Mouse (Mus musculus): ENCODE data around the gene Rnf34. TPM values are rescaled to one million over a fixed set of nuclear protein-coding genes. Genes with fewer than 3 reads are reported as not detected.

Rnf34 gene
- total RNA-seq, 4 experiments from 2014 or later: 52.6 to 75.9 (median 58.6) TPM

DNA sequence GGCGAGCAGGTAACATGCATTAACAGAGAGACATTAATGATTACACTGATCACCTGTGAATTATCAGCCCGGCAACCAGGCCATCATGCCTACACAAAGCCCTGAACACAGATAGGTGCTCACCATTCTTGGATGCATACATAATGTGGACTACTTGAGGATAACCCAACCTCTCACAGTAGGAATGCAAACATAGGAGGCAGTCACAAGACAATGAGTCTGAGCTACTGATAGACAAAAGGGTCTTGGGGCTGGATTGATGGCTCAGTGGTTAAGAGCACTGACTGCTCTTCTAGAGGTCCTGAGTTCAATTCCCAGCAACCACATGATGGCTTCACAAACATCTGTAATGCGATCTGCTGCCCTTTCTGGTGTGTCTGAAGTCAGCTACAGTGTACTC is 22.8 kb downstream of the Rnf34 start:
- no peak for DNase-seq (ENCODE audit: low spot score in 2 of 2)

DNA sequence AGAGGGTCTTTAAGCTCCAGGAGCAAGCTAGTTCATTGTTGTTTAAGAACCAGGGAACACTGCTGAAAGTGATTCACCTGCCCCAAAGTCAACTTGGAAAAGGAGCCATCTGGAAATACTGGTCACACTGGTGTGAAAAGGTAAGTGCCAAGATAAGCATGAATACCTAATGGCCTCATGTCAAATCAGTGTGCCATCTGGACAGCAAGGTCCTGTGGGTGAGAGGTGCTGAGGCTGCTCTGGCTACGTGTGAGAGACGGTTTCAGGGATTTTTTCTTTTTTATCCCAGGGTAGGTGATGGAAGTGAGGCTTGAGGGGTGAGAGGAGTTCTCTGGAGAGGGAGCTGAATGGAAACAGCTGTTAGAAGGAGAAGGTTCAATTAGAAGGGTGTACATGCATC is 23.7 kb downstream of the Rnf34 start:
- no peak for DNase-seq (ENCODE audit: low spot score in 2 of 2)

DNA sequence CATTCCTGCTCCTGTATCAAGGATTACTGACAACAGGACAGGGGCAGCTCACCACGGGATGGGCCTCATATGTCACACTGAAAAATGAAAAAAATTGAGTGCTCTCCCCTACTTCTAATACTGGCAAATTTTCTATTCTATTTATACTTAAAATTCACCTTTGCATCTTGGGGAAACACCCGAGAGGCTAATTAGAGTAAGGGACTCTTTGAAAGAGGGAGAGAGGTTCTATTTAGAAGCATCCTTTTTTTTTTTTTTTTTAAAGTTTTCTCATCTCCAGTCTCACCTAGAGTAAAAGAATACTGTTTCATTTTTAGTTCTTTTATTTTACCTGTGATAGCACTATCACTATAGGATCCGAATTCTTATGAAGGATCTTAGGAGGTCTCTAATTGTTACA is 24.5 kb downstream of the Rnf34 start:
- DNase-seq (ENCODE audit: low spot score in 2 of 2): no peak

DNA sequence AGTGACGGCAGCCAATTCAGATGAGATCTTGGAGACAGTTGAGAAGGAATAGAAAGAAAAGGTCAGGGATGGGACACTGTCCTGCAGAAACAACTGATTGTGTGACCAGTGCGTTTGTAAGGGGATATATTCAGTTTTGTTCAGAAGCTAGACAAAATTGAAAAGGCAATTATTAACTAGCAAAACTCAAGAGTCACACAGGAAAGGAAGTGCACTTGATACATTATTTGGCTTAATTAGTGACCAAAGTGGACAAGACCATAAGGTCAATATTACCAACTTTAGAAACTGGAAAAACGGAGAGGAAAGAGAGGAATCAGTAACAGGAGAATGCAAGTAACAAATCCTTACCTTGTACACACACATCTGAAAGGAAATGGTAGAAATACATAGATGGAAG is 26.8 kb downstream of the Rnf34 start:
- no peak for DNase-seq (ENCODE audit: low spot score in 2 of 2)

DNA sequence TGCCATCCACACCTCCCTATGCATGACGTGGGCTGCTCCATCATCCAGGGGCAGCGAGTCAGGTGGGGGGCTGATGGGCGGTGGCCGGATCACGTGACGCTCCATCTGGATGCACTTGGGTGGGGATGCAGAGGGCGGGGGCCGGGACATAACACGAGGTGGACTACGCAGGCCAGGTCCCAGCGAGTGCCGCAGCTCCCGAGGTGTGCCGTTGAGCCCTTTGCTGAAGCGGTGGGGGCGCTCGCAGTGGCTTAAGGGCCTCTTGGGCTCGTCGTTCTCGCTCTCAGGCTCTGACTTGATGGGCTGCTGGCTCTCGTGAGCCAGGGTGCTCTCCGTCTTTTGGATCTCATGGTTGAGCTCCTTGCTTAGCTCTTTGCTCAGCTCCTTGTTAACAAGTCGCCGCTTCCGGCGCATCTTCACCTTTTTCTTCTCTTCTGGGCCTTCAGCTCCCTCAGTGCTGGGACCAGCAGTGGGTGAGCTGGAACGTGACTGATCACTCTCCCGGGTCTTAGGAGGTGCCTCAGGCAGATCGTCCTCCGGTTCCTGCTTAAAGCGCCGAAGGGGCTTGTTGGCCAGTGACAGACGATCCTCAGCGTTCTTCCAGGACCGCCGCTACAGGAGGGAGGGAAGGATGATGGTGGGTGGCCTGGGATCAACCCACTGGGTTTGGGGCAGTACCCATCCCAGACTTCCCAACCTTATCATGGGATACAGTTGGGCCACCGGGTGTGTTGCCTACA is 30.6 kb downstream of the Rnf34 start:
- no peak for DNase-seq (ENCODE audit: low spot score in 2 of 2)

DNA sequence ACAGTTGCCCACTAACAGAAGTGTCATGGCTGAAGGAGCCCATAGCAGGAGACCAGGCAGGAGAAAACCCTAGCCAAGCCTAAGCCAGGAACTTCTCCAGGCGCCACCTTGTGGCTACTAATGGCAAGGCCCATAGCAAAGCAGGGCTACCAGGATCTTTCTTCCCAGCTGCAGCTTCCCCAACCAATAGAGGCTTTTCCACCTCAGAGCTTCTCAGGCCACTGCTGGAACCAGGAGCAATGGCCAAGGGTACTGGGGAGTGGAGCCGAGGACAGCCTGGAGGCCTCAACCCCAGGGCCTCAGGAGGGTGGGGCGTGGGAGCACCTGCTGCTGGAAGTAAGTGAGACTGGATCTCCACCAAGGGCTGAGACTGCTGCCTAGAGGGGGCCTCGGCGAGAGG is 31.5 kb downstream of the Rnf34 start:
- DNase-seq (ENCODE audit: low spot score in 2 of 2): peak in 1 of 2 experiments; percentile 34

DNA sequence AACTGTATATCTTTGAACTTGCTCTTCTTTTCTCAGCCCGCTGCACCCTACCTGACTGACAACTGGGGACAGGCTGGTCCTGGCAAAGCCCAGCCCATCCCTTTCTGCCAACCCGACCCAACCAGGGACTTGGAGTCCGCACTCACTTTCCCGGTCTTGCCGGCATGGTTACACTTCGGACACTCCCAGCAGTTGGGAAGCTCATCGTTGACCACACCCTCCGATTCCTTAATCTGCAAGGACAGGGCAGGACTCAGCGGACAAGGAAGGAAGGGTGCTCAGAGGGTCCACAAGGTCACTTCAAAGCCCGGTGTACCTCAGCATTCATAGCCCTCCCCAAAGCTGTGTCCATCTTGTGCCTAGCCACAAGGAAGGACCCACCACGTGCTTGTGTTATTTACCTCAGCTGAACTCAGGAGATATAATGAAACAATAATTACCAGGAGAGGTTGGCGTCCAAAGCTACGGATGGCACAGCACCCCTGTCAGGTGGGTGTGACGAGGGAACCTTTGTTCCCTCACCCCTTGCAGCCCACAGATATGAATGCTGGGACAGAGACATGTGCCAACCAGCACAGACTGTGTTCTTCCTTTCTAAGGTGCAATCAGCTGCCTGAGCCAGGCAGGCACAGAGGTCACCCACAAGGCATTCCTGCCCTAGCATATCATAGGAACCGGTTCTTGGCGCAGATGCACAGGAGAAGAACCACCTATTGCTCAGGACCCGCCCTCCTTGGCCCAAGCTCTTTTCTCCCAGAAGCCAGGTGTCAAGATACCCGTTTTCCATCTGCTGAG is 32.6 kb downstream of the Rnf34 start:
- no peak for DNase-seq (ENCODE audit: low spot score in 2 of 2)

DNA sequence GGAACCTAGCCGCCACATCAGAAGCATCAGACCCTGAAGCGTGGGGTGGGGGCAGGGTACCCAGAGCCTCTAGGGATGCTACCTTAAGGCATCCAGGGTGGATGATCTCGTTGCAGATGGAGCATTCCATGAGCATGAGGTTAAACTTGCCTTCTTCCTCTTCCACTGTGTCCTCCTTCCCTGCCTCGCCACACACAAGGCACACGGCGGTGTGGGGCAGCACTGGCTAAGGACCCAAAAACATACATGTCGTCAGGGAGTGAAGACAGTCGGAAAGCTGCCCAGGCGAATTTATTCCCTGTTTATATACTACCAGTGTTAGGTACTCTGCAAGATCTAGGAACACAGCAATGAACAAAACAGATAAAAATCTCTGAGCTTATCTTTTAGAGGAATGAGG is 33.4 kb downstream of the Rnf34 start:
- no peak for DNase-seq (ENCODE audit: low spot score in 2 of 2)

DNA sequence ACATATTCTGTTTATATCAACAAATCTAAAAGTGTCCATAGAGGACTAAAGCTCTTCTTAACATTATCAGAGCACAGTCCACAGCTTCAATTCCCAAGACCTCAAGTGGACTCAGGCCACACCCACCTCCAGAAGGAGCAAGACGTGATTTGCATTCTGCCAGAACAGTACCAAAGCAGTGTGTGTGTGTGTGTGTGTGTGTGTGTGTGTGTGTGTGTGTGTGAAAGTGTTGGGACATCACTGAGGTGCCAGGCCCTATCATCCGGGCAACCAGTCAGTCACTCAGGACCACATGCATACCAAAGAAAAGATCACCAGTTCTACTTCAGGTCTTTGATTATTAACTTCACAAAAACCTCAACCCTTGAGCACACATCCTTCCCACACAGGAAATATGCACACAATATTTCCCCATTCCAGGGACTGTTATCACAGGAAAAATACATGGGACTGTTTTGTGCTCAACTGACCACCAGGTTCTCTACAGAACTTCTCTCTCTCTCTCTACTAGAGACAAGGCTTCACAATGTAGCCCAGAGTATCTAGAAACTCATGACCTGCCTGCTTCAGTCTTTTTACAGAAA is 33.9 kb downstream of the Rnf34 start:
- DNase-seq (ENCODE audit: low spot score in 2 of 2): no peak

DNA sequence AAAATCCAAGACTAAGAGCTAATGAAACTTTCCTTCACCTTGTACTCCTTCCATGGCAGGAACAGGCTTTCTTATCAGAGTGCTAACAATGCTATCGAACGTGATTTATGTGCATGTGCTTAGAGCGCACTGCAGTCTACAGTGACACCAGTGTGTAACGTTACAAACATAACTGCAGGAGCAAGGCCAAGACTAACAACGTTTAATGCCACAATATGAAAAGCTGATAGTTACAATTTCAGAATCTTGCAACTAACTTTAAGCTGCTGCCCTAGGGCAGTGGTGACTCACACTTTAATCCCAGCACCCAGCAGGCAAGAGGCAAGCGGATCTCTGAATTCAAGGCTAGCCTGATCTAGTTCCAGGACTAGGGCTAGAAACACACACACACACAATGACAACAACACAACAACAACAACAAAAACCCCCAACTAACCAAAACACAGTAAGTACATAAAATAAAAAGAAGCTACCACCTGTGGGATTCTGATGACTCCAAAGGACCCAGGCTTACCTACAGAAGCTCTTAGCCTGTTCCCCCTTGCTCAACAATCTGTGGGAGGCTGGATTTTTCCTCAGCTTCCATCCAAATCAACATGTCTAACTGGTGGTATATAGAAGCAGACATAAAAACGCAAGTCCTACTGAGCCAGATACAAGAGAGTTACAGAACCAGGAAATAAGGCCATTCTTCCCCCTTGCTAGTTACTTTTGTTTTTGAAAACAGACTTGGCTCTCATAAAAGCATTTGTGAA is 34.9 kb downstream of the Rnf34 start:
- DNase-seq (ENCODE audit: low spot score in 2 of 2): no peak

DNA sequence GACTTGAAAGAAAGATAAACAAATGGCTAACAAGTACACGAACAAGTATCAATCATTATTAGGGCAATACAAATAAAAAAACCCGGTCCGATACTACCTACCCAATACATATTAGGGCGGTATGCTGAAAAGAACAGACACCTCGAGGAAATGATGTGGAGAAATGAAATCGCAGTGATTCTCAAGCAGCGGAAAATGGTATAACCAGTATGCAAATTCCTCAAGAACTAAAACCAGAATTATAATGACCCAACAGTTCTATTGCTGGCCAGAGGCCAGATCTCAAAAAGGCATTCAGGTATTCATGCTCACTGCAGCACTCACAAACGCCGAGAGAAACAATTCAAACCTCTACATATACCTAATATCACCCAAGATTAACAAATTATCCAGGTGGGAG is 37.2 kb downstream of the Rnf34 start:
- no peak for DNase-seq (ENCODE audit: low spot score in 2 of 2)

DNA sequence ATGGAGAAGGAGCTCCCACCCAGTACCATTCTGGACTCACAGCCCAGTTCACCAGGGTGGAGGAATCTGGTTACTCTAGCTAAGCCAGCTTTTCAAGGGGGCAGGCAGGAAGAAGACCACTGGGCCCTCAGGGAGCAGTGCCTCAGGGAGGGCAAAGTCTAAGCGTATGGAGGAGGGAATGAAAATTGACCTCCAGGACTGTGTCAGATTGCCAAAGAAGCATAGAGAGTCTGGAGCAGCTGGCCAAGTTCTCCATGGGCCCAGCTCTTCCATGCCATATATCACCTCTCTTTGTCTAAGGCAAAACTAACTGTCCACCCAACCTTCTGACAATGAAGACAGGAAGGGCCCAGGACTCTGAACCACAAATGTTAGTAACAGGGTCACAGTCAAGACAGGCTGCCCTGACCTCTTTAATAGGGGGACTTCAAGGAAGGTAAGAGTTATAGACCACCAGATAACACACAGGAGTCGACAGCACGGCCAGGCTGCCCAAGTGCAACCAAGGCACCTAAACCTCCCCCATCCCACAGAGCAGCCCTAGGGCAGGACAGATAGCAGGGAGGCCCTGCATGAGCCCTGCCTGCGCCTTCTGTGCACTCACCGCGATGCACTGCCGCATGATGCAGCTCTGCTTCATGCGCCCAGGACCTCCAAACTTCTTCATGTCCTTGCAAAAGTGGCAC is 38.2 kb downstream of the Rnf34 start:
- DNase-seq (ENCODE audit: low spot score in 2 of 2): no peak

DNA sequence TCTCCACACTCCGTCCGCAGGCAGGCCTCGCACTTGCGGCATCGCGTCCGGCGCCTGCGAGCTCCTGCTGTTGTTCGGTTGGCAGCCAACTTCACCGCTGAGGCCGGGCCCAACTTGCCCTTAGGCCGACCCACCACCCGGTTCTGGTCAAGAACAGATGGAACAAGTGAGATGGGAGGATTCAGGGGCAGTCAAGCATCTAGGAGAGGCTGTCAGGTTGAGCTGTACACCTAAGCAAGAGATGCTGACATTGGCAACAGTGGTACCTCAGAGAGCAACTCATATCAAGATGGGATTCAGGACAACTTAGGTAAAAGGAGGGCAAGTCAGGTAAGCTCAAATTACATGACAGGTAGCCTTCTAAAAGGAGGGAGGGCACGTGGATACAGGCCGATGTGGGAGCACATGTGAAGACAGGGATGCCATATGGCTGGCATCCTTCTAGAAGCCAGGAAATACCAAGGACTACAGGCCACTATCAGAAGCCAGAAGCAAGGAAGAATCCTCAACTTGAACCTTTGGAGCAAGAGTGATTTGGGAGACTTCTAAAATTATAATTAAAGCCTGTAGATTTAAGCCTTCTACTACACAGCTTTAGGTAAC is 38.9 kb downstream of the Rnf34 start:
- DNase-seq (ENCODE audit: low spot score in 2 of 2): no peak

DNA sequence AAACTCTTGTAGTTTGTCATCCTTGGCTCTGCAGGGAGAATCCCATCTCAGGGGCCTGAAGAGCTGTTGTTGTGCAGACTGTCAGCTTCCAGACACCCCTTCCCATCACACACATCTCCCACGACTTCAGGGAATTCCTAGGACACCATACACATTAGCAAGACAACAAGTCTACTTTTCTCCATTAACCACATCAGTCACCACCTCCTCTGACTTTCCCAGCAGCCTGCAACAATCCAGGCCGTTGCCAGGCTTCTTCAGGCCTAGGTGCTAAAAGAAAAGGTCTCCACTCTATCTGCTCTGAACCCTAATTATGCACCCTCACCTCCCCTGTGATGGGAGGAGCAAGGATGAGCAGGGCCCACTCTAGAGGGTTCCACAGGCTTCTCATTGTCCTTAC is 40.5 kb downstream of the Rnf34 start:
- no peak for DNase-seq (ENCODE audit: low spot score in 2 of 2)

DNA sequence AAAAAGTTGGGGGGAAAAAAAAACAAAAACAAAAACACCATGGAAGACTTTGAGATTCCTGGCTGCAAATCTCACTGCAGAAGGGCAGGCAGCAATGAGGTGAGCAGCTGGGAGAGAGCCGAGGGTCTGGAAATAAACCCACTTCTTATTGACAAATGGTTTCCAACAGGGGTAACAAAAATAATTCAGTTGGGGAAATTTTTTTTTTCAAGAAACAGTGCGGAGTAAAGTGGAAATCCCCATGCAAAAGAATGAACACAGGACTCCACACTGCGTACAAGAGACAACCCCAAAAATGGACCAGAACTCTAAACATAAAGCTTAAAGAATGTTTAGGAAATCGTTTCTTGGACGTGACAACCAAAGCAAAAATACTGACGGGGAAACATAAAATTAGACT is 43.4 kb downstream of the Rnf34 start:
- no peak for DNase-seq (ENCODE audit: low spot score in 2 of 2)

DNA sequence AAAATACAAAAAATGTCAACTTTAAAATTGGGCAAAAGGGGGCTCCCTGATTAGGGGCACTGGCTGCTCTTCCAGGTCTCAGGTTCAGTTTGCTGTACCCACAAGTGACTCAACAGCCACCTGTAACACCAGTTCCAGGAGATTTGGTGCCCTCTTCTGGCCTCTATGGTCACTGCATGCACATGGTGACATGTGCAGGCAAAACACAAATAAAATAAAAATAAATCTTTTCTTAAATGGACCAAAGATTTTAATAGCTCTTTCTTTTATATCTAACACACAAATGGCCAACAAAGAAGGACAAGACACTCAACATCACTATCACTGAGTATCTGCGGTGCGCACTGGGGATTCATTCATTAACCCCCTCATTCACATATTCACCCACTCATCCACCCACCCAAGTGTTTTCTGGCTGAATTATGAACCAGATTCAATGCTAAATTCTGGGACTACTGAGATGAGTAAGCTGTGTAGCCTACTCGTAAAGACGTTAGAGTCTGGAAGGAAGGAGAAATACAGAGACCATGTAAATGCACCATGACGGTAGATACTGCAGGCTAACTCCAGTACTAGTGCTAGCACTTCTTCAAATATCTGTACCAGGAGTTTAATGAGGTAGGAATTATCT is 44.3 kb downstream of the Rnf34 start:
- DNase-seq (ENCODE audit: low spot score in 2 of 2): no peak

DNA sequence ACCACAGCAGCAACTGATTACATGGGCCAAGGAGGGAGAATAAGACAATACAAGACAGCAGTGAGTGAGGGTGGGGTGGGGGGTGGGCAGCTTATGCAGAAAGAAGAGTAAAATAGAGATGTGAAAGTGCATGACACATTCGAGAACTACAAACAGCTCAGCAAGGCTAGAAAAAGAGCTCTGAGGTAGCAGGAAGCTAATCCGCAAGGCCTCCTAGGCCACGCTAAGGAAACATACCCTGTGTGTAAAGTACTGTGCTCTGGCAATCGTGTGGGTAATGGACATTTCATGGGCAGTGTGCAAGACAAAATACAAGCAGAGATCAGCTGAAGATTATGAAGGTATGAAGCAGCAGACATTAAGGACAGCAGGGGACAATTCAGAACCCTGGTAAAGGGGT is 45.0 kb downstream of the Rnf34 start:
- DNase-seq (ENCODE audit: low spot score in 2 of 2): no peak

DNA sequence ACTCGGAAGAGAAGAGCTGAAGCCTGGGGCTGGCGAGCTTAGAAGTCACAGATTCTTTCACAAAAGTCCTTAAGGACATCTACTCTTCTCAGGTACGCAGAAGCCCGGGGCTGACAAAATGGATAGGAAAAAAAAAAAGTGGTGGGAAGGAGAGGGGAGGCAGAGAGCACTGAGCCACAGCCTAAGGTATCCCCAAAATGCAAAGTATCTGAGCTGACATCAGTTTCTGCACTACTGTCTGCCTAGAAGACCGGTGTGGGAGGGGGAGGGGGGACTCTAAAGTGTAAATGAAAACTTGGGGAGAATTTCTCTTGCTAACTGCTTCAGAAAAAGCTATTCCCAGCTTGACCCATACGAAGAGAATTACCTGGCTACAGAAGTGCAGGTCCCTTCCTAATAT is 48.3 kb downstream of the Rnf34 start:
- DNase-seq (ENCODE audit: low spot score in 2 of 2): no peak

DNA sequence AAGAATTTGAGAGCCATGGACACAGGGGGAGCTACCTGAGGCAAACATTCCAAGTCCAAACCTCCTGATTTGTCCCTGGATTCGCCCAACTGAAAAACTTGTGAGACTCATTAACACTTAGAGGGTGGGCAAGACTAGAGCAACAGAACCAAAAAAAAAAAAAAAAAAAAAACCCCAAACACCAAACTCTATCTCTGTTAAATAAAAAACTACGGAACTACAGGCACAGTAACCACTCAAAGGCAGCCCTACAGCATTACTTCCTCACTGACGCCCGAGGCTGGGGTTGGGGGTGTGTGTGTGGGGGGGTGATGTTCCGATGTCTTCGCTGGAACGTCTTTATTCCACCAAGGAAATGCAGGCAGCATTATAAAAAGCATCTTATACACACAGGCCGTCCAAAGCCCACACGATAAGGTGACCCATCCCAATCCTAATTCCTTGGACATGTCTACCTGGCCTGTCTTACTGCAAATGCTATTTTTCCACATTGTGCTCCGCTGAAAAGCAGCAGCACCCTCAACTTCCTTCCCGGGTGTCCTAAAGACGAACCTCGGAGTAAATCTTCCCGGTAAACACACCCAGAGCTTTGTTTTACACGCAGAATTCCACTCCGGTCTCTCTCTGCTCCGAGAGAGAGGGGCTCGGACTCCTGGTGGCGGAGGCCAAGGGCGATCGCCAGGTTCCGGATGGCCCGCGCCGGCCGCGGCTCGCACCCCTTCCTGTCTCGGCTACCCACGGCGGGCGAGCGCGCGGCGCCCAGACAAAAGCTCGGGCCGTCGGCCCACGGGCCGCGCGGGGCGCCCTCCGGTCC is 49.3 kb downstream of the Rnf34 start:
- DNase-seq (ENCODE audit: low spot score in 2 of 2): no peak

All from left cerebral cortex, adult 8-10 months (tissue).